Mouse (Mus musculus) lung, postnatal 0 days (tissue): ENCODE measurements at regions not wholly inside any gene's neighbourhood (a gene's known extent, or its start where the extent isn't known, plus 50 kb on each side); places are given as distances from the start of the nearest gene placed in this dataset.

ENCODE experiments used
- CTCF ChIP-seq: IDR thresholded peaks from 2 replicates; pipeline ENCODE4 v1.5.1; 2016; ENCODE audit warnings: antibody characterized with exemption, mild to moderate bottlenecking
- EP300 ChIP-seq: IDR thresholded peaks from 2 replicates; pipeline ENCODE4 v1.6.1; 2016; ENCODE audit warnings: antibody characterized with exemption, mild to moderate bottlenecking, control low read depth

DNA sequence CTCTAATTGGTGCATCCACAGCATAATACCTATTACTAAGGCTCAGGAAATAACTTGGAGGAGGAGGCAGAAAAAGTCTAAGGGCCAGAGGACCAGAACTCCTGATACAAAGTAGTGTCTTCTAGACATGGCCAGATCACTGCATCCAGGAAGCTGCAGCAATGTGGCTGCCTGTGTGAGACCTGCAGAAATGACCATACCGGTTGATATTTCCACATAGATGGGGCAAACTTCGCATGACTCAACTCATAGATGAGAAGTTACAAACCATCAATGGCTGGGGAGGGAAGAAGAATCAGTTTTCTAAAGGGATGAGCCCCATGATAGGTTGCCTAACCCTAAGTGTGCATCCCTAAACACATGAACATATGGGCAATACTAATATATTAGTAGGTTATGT, 52.8 kb upstream of the Bcl6 start:
- no peak for TF ChIP-seq CTCF
- TF ChIP-seq EP300: no peak
